Mouse (Mus musculus) thymus, postnatal 14 days (tissue): ENCODE data around the gene Psmb7.

Experiments used
- DNase-seq: peaks from one replicate; pipeline ENCODE4 v3.0.0; 2021

Gene Psmb7

GRCm38 (mm10) chr2:38637716-38638267, 6.1 kb downstream of the Psmb7 start:
- no peak for DNase-seq

GRCm38 (mm10) chr2:38630574-38630973, 13.3 kb downstream of the Psmb7 start:
- no peak for DNase-seq

GRCm38 (mm10) chr2:38629451-38629850, 14.4 kb downstream of the Psmb7 start:
- DNase-seq: no peak

- no peak for DNase-seq
Measured at GRCm38 (mm10) chr2:38628801-38629200, 15.1 kb downstream of the Psmb7 start.

- no peak for DNase-seq
Measured at GRCm38 (mm10) chr2:38623821-38624590, 19.9 kb downstream of the Psmb7 start.

GRCm38 (mm10) chr2:38623411-38623810, 20.5 kb downstream of the Psmb7 start:
- DNase-seq: no peak

GRCm38 (mm10) chr2:38621610-38622021, 22.3 kb downstream of the Psmb7 start:
- no peak for DNase-seq

- DNase-seq: no peak
Measured at GRCm38 (mm10) chr2:38621076-38621475, 22.8 kb downstream of the Psmb7 start.

- no peak for DNase-seq
Measured at GRCm38 (mm10) chr2:38619777-38620176, 24.1 kb downstream of the Psmb7 start.

- DNase-seq: no peak
Measured at GRCm38 (mm10) chr2:38616956-38617872, 26.7 kb downstream of the Psmb7 start.

- DNase-seq: peak; percentile 26
Measured at GRCm38 (mm10) chr2:38616072-38616471, 27.8 kb downstream of the Psmb7 start.

GRCm38 (mm10) chr2:38614437-38614836, 29.4 kb downstream of the Psmb7 start:
- no peak for DNase-seq

GRCm38 (mm10) chr2:38613576-38613975, 30.3 kb downstream of the Psmb7 start:
- DNase-seq: no peak

- no peak for DNase-seq
Measured at GRCm38 (mm10) chr2:38612596-38612995, 31.3 kb downstream of the Psmb7 start.

- DNase-seq: no peak
Measured at GRCm38 (mm10) chr2:38610161-38610560, 33.7 kb downstream of the Psmb7 start.

- no peak for DNase-seq
Measured at GRCm38 (mm10) chr2:38609310-38609709, 34.6 kb downstream of the Psmb7 start.

GRCm38 (mm10) chr2:38608831-38609309, 35.0 kb downstream of the Psmb7 start:
- DNase-seq: no peak

- no peak for DNase-seq
Measured at GRCm38 (mm10) chr2:38607716-38608115, 36.2 kb downstream of the Psmb7 start.

- DNase-seq: no peak
Measured at GRCm38 (mm10) chr2:38600842-38601241, 43.0 kb downstream of the Psmb7 start.

- no peak for DNase-seq
Measured at GRCm38 (mm10) chr2:38598395-38598794, 45.5 kb downstream of the Psmb7 start.

- DNase-seq: no peak
Measured at GRCm38 (mm10) chr2:38597896-38598295, 46.0 kb downstream of the Psmb7 start.

- DNase-seq: no peak
Measured at GRCm38 (mm10) chr2:38594874-38595273, 49.0 kb downstream of the Psmb7 start.

- DNase-seq: no peak
Measured at GRCm38 (mm10) chr2:38591751-38592459, 52.0 kb downstream of the Psmb7 start.
